Mouse (Mus musculus) layer of hippocampus, adult 18-20 months (tissue): ENCODE measurements around the gene Rbms3. TPM values are rescaled to one million over a fixed set of nuclear protein-coding genes. Genes with fewer than 3 reads are reported as not detected.

ENCODE experiments used
- DNase-seq, 2 experiments: peaks; one replicate each; pipeline ENCODE4 v3.0.0; 2022; ENCODE audit warnings: low spot score in 2 of 2
- total RNA-seq, 2 experiments: library from RNA; stranded (reverse); gene quantifications; 2 replicates each; pipeline ENCODE4 v1.2.3; 2021

Gene Rbms3
- total RNA-seq, 2 experiments from 2014 or later: 14.8 to 16.6 TPM

DNA sequence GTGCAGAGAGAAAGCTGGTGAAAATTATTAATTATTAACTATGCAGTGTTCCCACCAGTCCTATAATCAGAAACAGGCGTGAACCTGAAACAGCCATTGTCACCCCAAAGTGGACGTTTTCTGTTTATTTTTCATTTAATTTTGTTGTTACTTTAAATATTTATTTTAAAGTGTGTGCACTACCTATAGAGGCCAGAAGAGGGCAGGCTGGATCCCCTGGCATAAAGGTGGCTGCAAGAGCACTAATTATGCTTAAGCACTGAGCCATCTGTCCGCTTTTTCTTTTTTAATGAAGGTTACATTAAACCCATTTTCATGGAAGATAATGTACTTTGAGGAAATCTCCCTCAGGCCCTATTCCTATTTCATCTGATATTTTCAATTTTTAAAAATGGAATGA lies 563.2 kb downstream of the Rbms3 start:
- no peak for DNase-seq

DNA sequence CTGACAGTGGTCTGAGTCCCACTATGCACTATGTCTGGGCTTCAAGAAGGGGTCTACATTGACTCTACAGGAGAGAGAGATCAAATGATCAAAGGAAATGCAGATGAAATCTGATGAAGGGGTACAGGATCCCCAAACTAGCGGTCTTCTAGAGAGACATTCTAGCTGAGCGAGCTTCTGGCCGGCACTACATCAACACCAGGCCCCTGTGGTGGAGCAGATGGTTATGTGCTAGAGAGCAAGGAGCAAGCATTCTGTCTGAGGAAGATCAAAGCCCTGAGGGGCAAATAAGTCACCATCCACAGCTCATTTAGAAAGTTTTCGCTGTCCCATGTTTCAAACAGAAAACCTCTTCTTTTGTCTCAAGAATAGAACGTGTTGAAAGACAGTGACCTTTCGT lies 564.1 kb downstream of the Rbms3 start:
- no peak for DNase-seq

DNA sequence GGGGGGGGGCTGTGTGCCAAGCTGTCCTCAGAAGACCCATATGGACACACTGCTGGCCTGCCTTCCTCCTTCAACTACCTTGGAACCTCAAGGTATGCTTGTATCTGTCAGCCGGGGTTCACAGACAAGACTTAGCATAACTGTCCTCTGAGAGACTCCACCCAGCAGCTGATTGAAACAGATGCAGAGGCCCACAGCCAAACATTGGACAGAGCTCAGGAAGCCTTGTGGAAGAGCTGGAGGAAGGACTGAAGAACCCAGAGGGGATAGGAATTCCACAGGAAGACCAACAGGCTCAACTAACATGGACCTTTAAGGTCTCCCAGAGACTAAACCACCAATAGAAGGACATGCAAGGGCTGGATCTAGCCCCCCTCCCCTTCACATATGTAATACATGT lies 570.1 kb downstream of the Rbms3 start:
- DNase-seq: no peak

DNA sequence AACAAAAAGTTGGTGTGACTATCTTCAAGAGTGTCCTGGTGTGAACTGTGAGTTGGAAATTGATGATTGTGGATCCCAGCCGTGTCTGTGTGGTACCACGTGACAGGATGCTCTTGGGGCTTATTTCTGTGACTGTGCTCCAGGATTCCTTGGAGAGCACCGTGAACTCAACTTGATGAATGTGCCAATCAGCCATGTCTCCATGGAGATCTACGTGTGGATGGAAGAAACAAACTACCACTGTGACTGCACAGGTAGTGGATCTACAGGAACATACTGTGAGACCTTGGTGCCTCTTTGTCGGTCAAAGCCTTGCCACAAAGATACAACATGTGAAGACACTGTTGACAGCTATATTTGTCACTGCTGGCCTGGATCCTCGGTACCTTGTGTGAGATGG lies 570.6 kb downstream of the Rbms3 start:
- DNase-seq: no peak

DNA sequence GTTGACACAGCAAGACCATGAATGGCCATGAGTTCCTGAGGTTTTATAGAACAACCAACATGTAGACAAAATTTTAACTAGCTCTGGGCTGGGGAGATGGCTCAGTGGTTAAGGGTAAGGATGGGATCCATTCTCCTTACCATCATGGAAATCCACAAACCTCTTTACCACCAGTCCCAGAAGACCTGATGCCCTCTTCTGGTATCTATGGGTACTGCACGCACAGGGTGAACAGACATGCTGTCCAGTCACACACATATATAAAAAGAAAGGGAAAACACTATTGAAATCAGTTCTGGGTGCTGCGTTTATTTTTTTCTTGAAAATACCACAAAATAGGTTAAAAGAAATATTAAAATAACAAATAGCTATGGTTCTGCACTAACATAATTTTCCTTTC lies 577.8 kb downstream of the Rbms3 start:
- DNase-seq: no peak

DNA sequence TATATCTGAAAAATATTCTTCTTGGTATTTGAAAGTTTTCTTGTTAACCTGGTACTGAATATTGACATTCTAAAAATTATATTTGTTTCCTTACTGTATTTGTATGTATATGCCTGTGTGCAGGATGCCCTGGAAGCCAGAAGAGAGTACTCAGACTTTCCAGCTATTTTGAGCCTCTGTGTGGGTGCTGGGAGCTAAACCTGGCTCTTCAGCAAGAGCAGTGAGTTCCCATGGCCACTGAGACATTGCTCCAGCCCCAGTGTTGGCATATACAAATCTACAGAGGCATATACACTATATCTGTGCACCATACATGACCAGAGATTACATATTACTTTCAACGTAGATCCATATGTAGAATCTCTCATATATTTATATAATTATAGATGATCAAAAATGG lies 581.1 kb downstream of the Rbms3 start:
- DNase-seq: no peak

DNA sequence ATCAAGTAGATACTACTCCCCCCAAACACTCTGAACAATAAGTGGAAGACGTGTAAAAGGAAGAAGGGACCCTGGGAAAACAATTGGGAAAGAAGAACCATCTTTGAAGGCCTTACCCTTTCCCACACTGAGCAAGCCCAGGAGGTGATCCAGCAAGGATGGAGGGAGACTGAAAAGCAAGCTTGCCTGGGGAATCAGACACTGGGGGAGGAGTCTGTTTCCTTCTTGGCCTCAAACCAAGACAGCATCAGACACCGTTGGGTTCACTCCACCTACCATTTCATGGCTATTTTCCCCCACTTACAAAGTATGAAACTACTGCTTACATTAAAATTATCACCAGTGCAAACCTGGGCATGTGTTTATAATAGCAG lies 587.7 kb downstream of the Rbms3 start:
- no peak for DNase-seq

DNA sequence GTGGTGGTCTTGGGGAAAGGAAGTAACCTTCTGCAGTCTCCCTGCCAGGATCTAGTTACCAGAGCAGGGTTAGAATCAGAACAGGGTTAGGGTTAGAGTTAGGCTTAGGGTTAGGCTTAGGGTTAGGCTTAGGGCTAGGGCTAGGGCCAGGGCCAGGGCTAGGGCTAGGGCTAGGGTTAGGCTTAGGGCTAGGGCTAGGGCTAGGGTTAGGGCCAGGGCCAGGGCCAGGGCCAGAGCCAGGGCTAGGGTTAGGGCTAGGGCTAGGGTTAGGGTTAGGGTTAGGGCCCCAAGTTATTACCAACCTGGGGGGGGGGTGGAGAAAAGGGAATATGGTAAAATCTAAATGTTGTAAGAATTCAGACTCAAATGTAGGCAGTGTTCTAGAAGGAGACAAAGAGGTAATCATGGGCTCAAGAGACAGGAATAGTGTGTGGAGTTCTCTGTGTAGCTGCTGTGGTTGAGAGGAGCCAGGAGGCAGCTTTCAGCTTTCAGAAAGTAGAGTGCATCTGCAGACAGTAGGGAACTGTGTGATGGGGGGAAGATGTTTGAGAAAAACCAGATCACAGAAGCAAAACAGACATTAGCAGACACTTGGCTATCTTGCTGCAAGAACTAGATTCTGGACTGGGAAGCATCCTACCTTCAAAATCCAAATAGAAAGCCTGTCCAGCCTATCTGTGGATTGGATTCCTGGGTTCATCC lies 588.3 kb downstream of the Rbms3 start:
- no peak for DNase-seq

DNA sequence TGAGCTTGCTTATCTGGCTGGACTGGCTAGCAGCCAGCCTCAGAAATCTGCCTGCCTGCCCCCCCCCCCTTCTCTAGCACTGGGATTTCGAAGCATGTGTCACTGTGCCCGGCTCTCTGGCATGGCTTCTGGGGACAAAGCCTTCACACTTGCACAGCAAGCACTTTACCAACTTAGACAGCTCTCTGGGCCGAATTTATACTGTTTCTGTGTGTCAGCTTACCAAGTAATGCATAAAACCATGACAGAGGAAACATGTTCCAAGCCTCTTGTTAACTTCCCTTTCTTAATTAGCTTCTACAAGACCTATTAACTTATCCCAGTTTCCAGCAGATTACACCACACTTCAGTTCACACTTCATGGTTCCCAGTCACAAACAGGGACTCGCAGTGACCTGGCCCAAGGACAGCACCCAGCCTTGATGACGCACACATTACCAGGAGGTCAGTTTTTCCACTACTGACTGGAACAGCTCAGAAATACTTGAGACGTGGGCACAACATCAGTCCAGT lies 589.7 kb downstream of the Rbms3 start:
- no peak for DNase-seq

DNA sequence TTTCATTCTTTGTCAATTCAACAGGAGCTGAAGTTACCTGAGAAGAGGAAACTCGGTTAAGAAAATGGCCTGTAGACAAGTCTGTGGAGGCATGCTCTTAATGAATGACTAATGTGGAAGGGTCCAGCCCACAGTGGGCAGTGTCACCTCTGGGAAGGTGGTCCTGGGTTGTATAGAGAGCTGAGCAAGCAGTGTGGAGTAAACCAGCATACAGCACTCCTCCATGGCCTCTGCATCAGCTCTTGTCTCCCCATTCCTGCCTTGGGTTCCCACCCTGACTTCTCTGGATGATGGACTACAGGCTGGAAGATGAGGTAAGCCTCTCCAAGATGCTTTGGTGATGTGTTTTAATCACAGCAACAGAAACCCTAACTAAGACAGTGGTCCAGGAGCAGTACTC lies 597.0 kb downstream of the Rbms3 start:
- DNase-seq: no peak

DNA sequence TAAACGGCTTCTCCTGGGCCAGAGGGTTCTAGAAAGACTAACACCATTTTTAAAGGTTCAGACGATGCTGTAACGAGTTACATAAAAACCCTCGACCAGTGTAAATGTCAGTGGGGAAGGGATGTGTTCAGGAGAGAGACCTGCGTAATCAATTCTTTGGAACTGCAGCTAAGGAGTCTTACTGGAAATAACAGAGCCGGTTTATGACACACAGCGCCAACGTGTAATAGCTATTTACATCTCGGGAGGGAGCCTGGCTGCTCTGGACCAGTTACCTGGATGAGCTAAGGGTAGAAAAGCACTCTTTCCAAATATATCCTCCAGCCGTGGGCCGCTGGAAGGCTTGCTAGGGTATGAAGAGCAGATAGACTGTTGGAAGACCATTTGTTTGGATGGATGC lies 598.5 kb downstream of the Rbms3 start:
- no peak for DNase-seq

DNA sequence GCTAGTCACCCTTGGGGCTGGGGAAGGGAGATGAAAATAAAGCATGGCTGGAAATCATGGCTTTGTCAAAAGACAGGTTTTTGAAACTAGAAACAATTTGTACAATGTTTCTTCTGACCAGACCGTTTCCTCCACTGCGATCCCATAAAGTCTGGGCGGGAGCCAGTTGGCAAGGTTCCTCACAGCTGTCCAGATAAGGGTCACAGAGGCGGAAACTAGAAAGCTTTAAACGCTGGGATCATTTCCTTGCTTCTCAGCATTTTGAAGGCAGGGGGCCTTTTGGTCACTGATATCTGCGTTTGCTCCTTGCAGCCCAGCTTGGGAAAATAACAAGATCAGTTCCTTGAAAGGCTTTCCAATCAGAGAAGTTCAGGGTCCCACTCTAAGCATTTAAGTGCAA lies 598.9 kb downstream of the Rbms3 start:
- DNase-seq: no peak

DNA sequence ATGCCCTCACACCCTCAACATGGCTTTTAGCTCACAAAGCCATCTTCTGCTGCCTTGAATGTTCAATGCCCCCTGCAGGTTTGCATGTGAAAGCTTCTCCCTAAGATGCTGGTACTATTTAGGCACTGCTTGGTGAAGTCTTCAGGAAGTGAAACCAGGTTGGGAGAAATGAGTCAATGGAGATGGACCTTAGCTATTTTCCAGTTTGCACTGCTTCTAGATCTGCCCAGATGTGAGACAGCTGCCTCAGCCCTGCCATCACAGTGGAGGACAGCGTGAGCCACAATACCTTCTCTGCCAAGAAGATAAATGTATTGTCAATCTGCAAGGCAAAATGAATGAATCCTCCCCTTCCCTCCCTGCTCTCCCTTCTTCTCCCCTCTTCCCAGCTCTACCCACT lies 599.8 kb downstream of the Rbms3 start:
- DNase-seq: no peak

DNA sequence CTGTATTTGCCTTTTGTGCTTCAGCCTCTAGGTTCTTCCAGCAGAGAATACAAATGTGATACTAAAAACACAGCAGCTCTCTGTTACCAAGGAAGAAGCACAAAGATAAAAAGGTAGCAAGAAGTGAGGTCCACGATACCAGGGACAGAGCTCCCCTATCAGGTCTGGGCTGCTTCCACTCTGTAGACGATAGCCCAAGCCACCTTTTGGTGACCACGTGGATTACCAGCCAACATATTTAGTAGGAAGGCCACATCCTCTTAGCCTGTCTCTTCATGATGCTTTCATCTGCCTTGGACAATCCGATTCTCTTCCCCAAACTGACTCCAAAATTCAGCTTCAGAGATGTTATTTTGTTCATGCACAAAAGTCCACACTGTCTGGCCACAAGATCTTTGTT lies 601.1 kb downstream of the Rbms3 start:
- DNase-seq: no peak

DNA sequence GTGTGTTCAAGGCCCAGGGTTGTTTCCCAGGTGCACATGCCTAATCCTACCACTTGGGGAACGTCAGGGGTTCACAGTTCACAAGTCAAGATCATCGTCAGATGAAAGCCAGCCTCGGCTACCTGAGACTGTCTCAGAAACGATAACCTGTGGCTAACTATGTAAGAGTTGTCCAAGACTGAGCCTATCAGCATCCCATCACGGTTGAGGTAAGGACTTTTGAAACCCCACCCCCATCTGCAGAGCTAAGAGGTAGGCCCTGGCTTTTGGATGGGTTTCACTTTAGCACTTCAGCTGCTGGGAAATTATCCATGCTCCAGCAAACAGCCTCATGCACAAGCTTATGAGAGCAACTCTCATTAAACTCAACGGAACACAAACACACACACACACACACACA lies 607.6 kb downstream of the Rbms3 start:
- DNase-seq: no peak

DNA sequence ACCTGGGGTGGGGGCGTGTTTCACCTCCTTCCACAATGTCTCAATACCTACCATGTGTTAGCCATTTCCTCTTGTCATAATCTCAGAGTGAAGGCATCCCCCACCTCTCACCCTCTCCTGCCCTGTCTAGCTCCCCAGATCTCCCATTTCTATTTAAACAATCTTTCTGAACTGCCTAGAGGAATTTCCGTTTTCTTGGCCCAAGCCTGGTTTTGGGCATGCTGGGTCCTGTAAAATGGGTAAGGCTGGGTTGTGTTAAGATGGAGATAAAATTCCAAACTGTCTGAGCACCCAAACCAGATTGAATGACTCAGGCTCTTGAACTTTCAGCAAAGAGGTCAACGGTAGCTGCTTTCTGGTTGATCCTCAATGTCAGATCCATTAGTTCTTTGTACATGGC lies 608.2 kb downstream of the Rbms3 start:
- DNase-seq: no peak

DNA sequence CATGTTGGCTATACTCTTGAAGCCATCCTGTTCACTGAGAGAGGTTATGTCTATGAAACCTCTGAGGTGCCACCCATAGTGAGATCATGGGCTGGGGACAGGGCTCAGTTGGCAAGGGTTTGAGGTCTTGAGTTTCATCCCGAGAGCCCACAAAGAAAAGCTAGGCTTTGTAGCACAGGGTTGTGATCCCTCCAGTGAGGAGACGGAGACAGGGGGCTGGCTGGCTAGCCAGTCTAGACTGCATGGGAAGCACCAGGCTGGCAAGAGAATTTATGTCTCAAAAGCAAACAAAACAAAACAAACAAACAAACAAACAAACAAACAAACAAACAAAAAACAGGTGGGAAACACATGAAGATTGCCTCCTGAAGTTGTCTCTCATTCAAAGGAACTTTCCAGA lies 609.5 kb downstream of the Rbms3 start:
- DNase-seq: no peak

DNA sequence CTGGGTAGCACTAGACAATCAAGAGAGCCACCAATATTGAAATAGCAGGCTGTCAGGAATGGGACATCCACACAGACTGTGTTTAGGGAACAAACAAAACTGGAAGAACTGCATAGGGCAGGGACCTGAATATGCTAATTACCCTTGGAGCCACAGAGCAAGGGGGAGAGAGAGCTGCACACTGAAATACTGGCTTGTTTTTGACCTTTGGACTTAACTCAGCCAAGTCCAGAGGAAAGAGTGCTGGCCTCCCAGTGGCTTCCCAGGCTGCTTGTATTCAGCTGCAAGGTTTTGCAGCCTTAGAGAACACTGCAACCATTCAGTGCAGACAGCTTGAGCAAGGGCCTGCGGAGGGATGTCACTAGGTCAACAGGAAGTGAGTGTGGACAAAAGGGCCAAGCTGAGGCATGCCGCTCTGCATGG lies 611.0 kb downstream of the Rbms3 start:
- peak in 1 of 2 experiments; percentile 0 for DNase-seq

DNA sequence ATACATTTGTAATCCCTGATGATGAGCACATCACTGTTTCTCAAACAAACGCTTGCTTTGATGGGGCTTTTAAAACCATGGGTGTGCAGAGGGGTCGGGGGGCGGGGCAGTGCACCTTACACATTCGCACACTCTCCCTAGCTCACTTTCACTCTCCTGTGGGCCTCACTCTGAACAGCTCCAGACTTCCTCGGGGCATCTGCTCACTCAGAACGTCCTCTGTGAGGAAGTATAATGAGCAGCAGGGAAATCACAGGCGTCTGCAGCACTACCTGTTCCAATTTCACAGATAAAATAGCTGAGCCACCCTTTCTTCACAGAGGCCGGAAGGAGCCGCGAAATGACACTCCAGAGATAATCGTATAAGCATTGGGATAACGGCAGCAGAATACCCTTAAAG lies 611.4 kb downstream of the Rbms3 start:
- DNase-seq: no peak

DNA sequence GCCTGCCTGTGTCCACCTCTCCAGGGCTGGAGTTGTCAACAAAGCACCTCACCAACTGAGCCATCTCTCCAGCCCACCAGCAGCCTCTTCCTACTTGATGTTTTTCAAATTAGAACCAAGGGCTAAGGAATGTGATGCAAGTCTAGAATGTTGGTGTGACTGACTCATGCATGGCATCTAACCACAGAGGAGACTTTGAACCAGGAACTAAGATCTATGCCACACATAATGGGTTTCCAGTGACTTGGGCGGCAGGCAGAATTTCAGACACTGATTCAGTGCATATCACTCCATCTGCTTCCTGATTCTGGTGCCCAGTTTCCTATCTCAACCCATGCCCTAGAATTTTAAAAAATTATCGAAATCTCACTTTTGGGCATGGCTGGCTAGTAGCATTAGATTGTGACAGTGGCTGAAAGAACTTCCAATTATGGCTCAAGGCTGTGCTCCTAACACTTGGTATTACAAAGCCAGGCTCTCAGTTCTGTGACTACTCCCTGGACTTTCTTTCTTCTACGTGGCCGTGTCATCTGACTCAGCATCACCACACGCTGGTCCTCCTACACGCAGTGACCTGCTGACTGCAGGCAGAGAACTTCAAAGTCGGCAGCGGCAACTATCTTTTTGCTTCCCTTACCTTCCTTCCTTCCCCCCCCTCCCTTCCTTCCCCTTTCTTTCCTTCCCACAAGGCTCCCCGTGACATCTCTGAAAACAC lies 613.0 kb downstream of the Rbms3 start:
- DNase-seq: no peak

DNA sequence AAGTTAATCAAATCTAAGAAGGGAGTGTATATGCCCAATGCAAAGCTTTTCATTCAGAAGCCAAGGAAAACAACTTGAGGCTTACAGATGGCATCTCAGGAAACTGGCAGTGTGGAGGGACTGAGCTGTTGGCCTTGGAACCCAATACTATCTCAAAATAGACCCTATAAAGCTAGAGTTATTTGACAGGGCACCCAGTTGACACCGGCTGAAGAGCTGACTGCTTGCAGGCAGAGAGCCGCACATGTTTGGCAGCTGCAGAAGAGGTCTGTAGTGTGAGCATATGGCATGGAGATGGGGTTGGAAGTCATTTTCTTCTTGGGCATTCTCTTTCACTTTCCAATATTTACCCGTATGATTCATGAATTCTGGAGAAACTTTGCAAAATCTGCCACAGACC lies 616.3 kb downstream of the Rbms3 start:
- no peak for DNase-seq

DNA sequence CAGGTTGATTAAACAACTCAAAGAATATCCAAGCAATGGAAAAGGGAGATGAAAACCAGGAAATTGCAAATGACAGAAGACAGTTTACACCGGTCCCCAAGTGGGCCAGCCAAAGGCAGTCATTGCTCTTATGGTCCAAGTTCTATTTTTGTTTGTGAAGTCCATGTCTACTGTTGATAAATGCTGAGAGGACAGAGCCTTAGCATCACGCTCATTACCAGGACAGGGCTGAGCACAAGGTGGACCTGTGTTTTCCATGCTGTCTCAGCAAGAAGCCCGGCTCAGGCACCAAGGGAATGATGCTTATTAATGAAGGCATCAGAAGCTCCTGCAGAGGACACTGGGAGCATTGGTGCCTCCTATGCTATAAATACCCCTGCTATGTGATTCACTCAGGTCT lies 618.9 kb downstream of the Rbms3 start:
- DNase-seq: no peak

DNA sequence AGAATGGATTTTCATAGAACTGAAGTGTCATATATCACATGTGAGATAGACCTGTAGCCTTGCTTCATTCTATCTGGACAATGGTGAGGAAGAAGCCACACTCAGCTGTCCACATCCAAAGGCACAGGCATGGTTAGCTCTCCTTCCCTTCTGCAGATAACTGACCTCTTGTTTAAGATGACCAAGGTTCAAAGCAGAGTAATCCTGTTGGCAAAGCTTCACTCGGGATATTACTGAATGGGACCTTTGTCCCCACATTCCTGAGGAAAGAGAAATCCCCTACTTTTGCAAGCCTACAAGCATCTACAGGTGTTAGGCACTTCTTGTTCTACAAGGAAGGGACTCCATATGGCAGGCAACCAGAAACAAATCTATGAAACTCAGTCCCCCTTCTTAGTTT lies 621.5 kb downstream of the Rbms3 start:
- no peak for DNase-seq
